Mouse (Mus musculus) bone marrow macrophage, adult 2 months (primary cell): ENCODE results near the gene Nfkb2. TPM values are rescaled to one million over a fixed set of nuclear protein-coding genes. Genes with fewer than 3 reads are reported as not detected.

Experiments used
- H3K27ac ChIP-seq: 2 replicates; pipeline ENCODE4 v1.5.1; 2012; ENCODE audit warnings: low read depth, low read length; ENCODE audit not compliant: insufficient read depth
- H3K4me1 ChIP-seq: 2 replicates; pipeline ENCODE4 v1.6.1; 2012; ENCODE audit warnings: low read length; ENCODE audit not compliant: control insufficient read depth, insufficient read depth
- H3K4me3 ChIP-seq: 2 replicates; pipeline ENCODE4 v1.5.1; 2012; ENCODE audit warnings: mild to moderate bottlenecking, low read length, moderate library complexity; ENCODE audit not compliant: insufficient read depth
- CTCF ChIP-seq: IDR thresholded peaks from 2 replicates; pipeline ENCODE4 v1.5.1; 2012; ENCODE audit warnings: low read depth, mild to moderate bottlenecking, low read length, moderate library complexity
- POLR2A ChIP-seq: IDR thresholded peaks from 2 replicates; pipeline ENCODE4 v1.6.1; 2012; ENCODE audit warnings: mild to moderate bottlenecking, low read depth, low read length, borderline replicate concordance
- polyA plus RNA-seq: library from polyadenylated mRNA; stranded (reverse); fragments of >200 nt; gene quantifications from 2 replicates; pipeline ENCODE4 v1.2.4, GENCODE M21; 2012; ENCODE audit not compliant: missing spikeins, insufficient read depth, insufficient read length

The Nfkb2 gene
- polyA plus RNA-seq, 1 experiment = 51.7 TPM

GRCm38 (mm10) chr19:46300294-46301045, 3.6 kb upstream of the Nfkb2 start:
- TF ChIP-seq CTCF = no peak
- no peak for TF ChIP-seq POLR2A

GRCm38 (mm10) chr19:46302551-46302950, 1.6 kb upstream of the Nfkb2 start:
- Histone ChIP-seq H3K27ac (no peak overlapping the region), H3K4me3 (no peak overlapping the region), H3K4me1 (peaks cover 11% of the 10 kb centered on the region)
- TF ChIP-seq POLR2A (no peak), CTCF (no peak)

More at GRCm38 (mm10) chr19:46300294-46301045, 3.6 kb upstream of the Nfkb2 start:
- H3K4me1 ChIP-seq = peaks cover 8% of the 10 kb centered on the region
- H3K27ac ChIP-seq = no peak overlapping the region
- no peak overlapping the region for H3K4me3 ChIP-seq

GRCm38 (mm10) chr19:46303251-46304215, 587 bp upstream of the Nfkb2 start:
- TF ChIP-seq POLR2A (no peak), CTCF (no peak)
- peak overlapping the region; percentile 76 for H3K27ac ChIP-seq

GRCm38 (mm10) chr19:46304908-46305333, 801 bp downstream of the Nfkb2 start:
- Histone ChIP-seq H3K27ac (peak overlapping the region; percentile 60), H3K4me1 (peaks cover 15% of the 10 kb centered on the region)
- TF ChIP-seq POLR2A = no peak

More at GRCm38 (mm10) chr19:46303251-46304215, 587 bp upstream of the Nfkb2 start:
- Histone ChIP-seq H3K4me1 (peaks cover 11% of the 10 kb centered on the region), H3K4me3 (peak overlapping the region; percentile 95)

GRCm38 (mm10) chr19:46305432-46306267, 1.5 kb downstream of the Nfkb2 start:
- peak overlapping the region; percentile 60 for H3K27ac ChIP-seq
- peaks cover 15% of the 10 kb centered on the region for H3K4me1 ChIP-seq
- no peak for TF ChIP-seq CTCF
- TF ChIP-seq POLR2A = 0 out of 2 replicates have a peak, but pooled peaks have one; percentile 28
- peak overlapping the region; percentile 95 for H3K4me3 ChIP-seq

More at GRCm38 (mm10) chr19:46304908-46305333, 801 bp downstream of the Nfkb2 start:
- H3K4me3 ChIP-seq = peak overlapping the region; percentile 95

GRCm38 (mm10) chr19:46306268-46306610, 2.1 kb downstream of the Nfkb2 start:
- peaks cover 15% of the 10 kb centered on the region for H3K4me1 ChIP-seq
- TF ChIP-seq CTCF = no peak
- TF ChIP-seq POLR2A = no peak
- H3K27ac ChIP-seq = peak overlapping the region; percentile 48; the same call in 1 of the 2 replicates
- peak overlapping the region; percentile 95 for H3K4me3 ChIP-seq

- H3K4me3 ChIP-seq = no peak overlapping the region
- H3K4me1 ChIP-seq = peaks cover 15% of the 10 kb centered on the region
- TF ChIP-seq CTCF (no peak), POLR2A (no peak)
- no peak overlapping the region for H3K27ac ChIP-seq
Measured at GRCm38 (mm10) chr19:46306751-46307289, 2.7 kb downstream of the Nfkb2 start.

- H3K4me3 ChIP-seq = no peak overlapping the region
- no peak overlapping the region for H3K27ac ChIP-seq
- TF ChIP-seq POLR2A = no peak
- TF ChIP-seq CTCF = no peak
- H3K4me1 ChIP-seq = peaks cover 15% of the 10 kb centered on the region
Measured at GRCm38 (mm10) chr19:46307781-46308180, 3.7 kb downstream of the Nfkb2 start.

- no peak overlapping the region for H3K4me3 ChIP-seq
- no peak overlapping the region for H3K27ac ChIP-seq
- TF ChIP-seq CTCF (no peak), POLR2A (no peak)
- peaks cover 14% of the 10 kb centered on the region for H3K4me1 ChIP-seq
Measured at GRCm38 (mm10) chr19:46308303-46308702, 4.2 kb downstream of the Nfkb2 start.
